Mouse (Mus musculus): ENCODE data around the gene Rpl7a. TPM values are rescaled to one million over a fixed set of nuclear protein-coding genes. Genes with fewer than 3 reads are reported as not detected.

Gene Rpl7a
- polyA plus RNA-seq, 1 experiment from 2014 or later = 594 TPM

Other genes starting within 250 kb of the Rpl7a start
- gene Lcn4, start 239.5 kb upstream of the Rpl7a start, polyA plus RNA-seq (2015; fragmentation: Nextera tagmentation; extraction: Ambion mirVana) = not detected in 2 replicates
- not detected in 2 replicates for gene Abo, start 45.8 kb upstream of the Rpl7a start, polyA plus RNA-seq (2015; fragmentation: Nextera tagmentation; extraction: Ambion mirVana)
- 26.2 and 27.2 TPM in 2 replicates for gene Surf6, start 7.9 kb upstream of the Rpl7a start, polyA plus RNA-seq (2015; fragmentation: Nextera tagmentation; extraction: Ambion mirVana)
- 48.3 and 59.8 TPM in 2 replicates for gene Med22, start 87 bp upstream of the Rpl7a start, polyA plus RNA-seq (2015; fragmentation: Nextera tagmentation; extraction: Ambion mirVana)
- 32.4 and 41.0 TPM in 2 replicates for gene Surf2, start 5.6 kb downstream of the Rpl7a start, polyA plus RNA-seq (2015; fragmentation: Nextera tagmentation; extraction: Ambion mirVana)
- 58.0 and 61.3 TPM in 2 replicates for gene Surf1, start 5.8 kb downstream of the Rpl7a start, polyA plus RNA-seq (2015; fragmentation: Nextera tagmentation; extraction: Ambion mirVana)
- gene Surf4, start 23.2 kb downstream of the Rpl7a start, polyA plus RNA-seq (2015; fragmentation: Nextera tagmentation; extraction: Ambion mirVana) = 323 and 330 TPM in 2 replicates
- gene Stkld1, start 23.3 kb downstream of the Rpl7a start, polyA plus RNA-seq (2015; fragmentation: Nextera tagmentation; extraction: Ambion mirVana) = 0.06 and 0.17 TPM in 2 replicates
- gene Rexo4, start 53.6 kb downstream of the Rpl7a start, polyA plus RNA-seq (2015; fragmentation: Nextera tagmentation; extraction: Ambion mirVana) = 45.2 and 45.9 TPM in 2 replicates
- gene Adamts13, start 62.7 kb downstream of the Rpl7a start, polyA plus RNA-seq (2015; fragmentation: Nextera tagmentation; extraction: Ambion mirVana) = 0.06 TPM in 1 of 2 replicates, not detected in the other
- gene Cacfd1, start 99.2 kb downstream of the Rpl7a start, polyA plus RNA-seq (2015; fragmentation: Nextera tagmentation; extraction: Ambion mirVana) = 72.3 and 79.5 TPM in 2 replicates
- 0.63 and 1.0 TPM in 2 replicates for gene Slc2a6, start 117.2 kb downstream of the Rpl7a start, polyA plus RNA-seq (2015; fragmentation: Nextera tagmentation; extraction: Ambion mirVana)
- 36.7 and 79.4 TPM in 2 replicates for gene Mymk, start 161.4 kb downstream of the Rpl7a start, polyA plus RNA-seq (2015; fragmentation: Nextera tagmentation; extraction: Ambion mirVana)
- gene Adamtsl2, start 168.6 kb downstream of the Rpl7a start, polyA plus RNA-seq (2015; fragmentation: Nextera tagmentation; extraction: Ambion mirVana) = 9.1 and 11.7 TPM in 2 replicates
- 0.08 and 0.16 TPM in 2 replicates for gene Fam163b, start 231.7 kb downstream of the Rpl7a start, polyA plus RNA-seq (2015; fragmentation: Nextera tagmentation; extraction: Ambion mirVana)